Mouse (Mus musculus) testis, adult 2 months (tissue): ENCODE measurements around the gene Agpat2. TPM values are rescaled to one million over a fixed set of nuclear protein-coding genes. Genes with fewer than 3 reads are reported as not detected.

ENCODE experiments used
- H3K27ac ChIP-seq: fragments of 200-500 bp; 2 replicates; pipeline ENCODE4 v1.5.1; 2012; ENCODE audit warnings: low read depth, low read length; ENCODE audit not compliant: control insufficient read depth, insufficient read depth
- H3K27me3 ChIP-seq: fragments of 200-500 bp; 2 replicates; pipeline ENCODE4 v1.6.1; 2012; ENCODE audit warnings: mild to moderate bottlenecking, low read length, moderate library complexity; ENCODE audit not compliant: control insufficient read depth, insufficient read depth
- H3K36me3 ChIP-seq: fragments of 200-500 bp; 2 replicates; pipeline ENCODE4 v1.6.1; 2012; ENCODE audit warnings: mild to moderate bottlenecking, low read length; ENCODE audit not compliant: control insufficient read depth, insufficient read depth
- H3K4me1 ChIP-seq: fragments of 200-500 bp; 2 replicates; pipeline ENCODE4 v1.6.1; 2012; ENCODE audit warnings: low read length; ENCODE audit not compliant: control insufficient read depth, insufficient read depth
- H3K4me3 ChIP-seq: fragments of 200-500 bp; 2 replicates; pipeline ENCODE4 v1.5.1; 2012; ENCODE audit warnings: low read depth, mild to moderate bottlenecking, low read length, moderate library complexity, mixed read lengths; ENCODE audit not compliant: control insufficient read depth
- CTCF ChIP-seq: fragments of 200-500 bp; IDR thresholded peaks from 2 replicates; pipeline ENCODE4 v1.5.1; 2012; ENCODE audit warnings: low read depth, mild to moderate bottlenecking, inconsistent platforms, low read length, moderate library complexity; ENCODE audit not compliant: control insufficient read depth, insufficient read depth, insufficient replicate concordance
- POLR2A ChIP-seq: fragments of 200-500 bp; IDR thresholded peaks from 2 replicates; pipeline ENCODE4 v1.6.1; 2012; ENCODE audit warnings: low read depth, mild to moderate bottlenecking, inconsistent platforms, low read length, moderate library complexity; ENCODE audit not compliant: control insufficient read depth
- polyA plus RNA-seq: library from polyadenylated mRNA; depleted of rRNA; stranded (reverse); fragments of >200 nt; gene quantifications from 2 replicates; pipeline ENCODE4 v1.2.3, GENCODE M21; 2012

Gene Agpat2
- polyA plus RNA-seq, 1 experiment, result 223 TPM

DNA sequence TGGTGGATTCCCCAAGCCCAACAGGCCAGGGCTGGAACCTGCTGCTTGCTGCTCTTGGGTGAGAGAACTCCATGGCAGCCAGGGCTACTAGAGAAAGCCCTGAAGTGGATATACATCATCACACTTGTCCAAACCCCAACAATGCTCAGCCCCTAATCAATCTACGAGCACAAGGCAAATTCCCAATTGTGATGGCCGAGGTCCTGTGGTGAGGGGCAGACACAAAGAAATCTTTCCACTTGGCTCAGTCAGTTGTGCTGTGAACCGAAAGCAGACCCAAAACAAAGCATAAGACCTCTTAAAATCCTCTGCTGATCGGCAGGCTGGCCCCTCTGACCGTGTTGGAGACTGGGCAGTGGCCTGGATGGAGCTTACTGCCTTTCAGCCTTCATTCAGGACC, 29.4 kb downstream of the Agpat2 start:
- Histone ChIP-seq H3K4me3 (no peak overlapping the region), H3K27ac (no peak overlapping the region), H3K27me3 (no peaks in the 10 kb centered on the region), H3K36me3 (no peaks in the 10 kb centered on the region), H3K4me1 (no peaks in the 10 kb centered on the region; the same call in 1 of the 2 replicates)
- TF ChIP-seq CTCF, result no peak
- TF ChIP-seq POLR2A, result no peak

- TF ChIP-seq CTCF, result no peak
- Histone ChIP-seq H3K36me3 (no peaks in the 10 kb centered on the region), H3K4me1 (no peaks in the 10 kb centered on the region; the same call in 1 of the 2 replicates), H3K27me3 (no peaks in the 10 kb centered on the region), H3K4me3 (no peak overlapping the region), H3K27ac (no peak overlapping the region)
Measured at GRCm38 (mm10) chr2:26573807-26574206, 30.4 kb downstream of the Agpat2 start.

- H3K27ac ChIP-seq, result no peak overlapping the region
- TF ChIP-seq POLR2A (no peak), CTCF (no peak)
- no peaks in the 10 kb centered on the region for H3K27me3 ChIP-seq
- no peaks in the 10 kb centered on the region; the same call in 1 of the 2 replicates for H3K4me1 ChIP-seq
- H3K36me3 ChIP-seq, result no peaks in the 10 kb centered on the region
- H3K4me3 ChIP-seq, result no peak overlapping the region
Measured at GRCm38 (mm10) chr2:26573396-26573795, 30.8 kb downstream of the Agpat2 start.

DNA sequence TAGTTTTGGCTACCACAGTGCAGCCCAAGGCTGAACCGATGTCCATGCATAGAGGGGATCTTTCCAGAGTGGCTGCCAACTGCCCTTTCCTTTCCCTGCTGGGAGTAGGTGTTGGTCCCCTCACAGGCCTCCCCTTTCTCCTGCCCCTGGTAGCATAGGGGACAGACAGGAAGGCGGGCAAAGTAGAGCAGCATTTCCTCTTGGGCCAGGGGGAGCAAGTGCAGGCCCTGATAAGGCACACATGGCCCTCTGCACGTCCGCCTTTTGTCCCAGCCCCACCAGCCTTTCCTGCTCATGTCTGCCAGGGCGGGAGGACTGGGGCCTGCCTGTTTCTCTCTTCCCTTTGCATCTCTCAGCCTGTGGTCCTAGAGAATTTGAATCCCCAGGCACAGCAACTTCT, 32.4 kb downstream of the Agpat2 start:
- Histone ChIP-seq H3K27me3 (no peaks in the 10 kb centered on the region), H3K27ac (no peak overlapping the region), H3K36me3 (no peaks in the 10 kb centered on the region), H3K4me3 (no peak overlapping the region), H3K4me1 (no peaks in the 10 kb centered on the region; the same call in 1 of the 2 replicates)
- TF ChIP-seq POLR2A (no peak), CTCF (no peak)

DNA sequence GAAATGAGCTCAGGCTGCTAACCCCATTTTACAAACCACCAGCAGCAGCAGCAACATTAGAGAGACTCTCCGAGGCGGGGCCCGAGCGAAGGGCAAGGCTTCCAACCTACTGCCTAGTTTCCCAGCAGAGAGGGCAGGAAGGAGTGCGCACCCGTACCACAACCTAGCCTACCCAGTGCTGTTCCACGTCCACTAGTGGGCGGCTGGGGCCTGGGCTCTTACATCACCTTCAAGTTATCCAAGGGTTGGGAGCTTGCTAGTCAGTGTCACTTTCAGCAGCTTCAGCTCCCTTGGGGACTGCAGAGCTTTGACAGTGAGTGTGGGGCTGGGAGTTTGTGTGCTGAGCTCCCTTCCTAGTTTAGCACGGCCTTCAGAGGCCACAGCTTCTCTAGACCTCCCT, 32.8 kb downstream of the Agpat2 start:
- Histone ChIP-seq H3K36me3 (no peaks in the 10 kb centered on the region), H3K27ac (peak overlapping the region; percentile 33; the same call in 1 of the 2 replicates), H3K27me3 (no peaks in the 10 kb centered on the region), H3K4me3 (no peak overlapping the region), H3K4me1 (no peaks in the 10 kb centered on the region; the same call in 1 of the 2 replicates)
- TF ChIP-seq CTCF (no peak), POLR2A (no peak)

DNA sequence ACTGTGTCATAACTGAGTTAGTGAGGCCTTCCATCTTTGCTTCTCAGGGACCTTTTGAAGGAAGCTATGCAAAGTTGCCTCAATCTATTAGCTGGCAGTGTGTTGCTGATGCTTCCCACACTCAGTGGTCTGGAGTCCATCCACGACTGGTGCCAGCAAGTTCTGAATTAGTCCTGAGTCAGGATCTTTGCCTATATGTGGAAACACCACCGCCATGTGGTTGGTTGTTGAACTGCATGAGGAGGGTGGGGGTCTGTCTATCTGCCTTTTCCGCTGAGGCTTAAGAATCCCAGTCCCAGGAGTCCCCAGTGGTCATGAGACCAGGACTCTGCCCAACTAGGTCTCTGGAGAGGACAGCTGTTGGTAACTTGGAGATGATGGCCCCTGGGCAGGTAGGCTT, 34.2 kb downstream of the Agpat2 start:
- Histone ChIP-seq H3K4me3 (no peak overlapping the region), H3K27me3 (no peaks in the 10 kb centered on the region), H3K27ac (peak overlapping the region; percentile 22; the same call in 1 of the 2 replicates), H3K36me3 (no peaks in the 10 kb centered on the region), H3K4me1 (no peaks in the 10 kb centered on the region; the same call in 1 of the 2 replicates)
- TF ChIP-seq POLR2A (no peak), CTCF (peak; percentile 33; the same call in 1 of the 2 replicates)

GRCm38 (mm10) chr2:26566221-26566620, 38.0 kb downstream of the Agpat2 start:
- TF ChIP-seq CTCF (peak; percentile 24; the same call in 1 of the 2 replicates), POLR2A (no peak)
- Histone ChIP-seq H3K4me1 (no peaks in the 10 kb centered on the region; the same call in 1 of the 2 replicates), H3K36me3 (no peaks in the 10 kb centered on the region), H3K4me3 (no peak overlapping the region), H3K27me3 (no peaks in the 10 kb centered on the region), H3K27ac (no peak overlapping the region)

DNA sequence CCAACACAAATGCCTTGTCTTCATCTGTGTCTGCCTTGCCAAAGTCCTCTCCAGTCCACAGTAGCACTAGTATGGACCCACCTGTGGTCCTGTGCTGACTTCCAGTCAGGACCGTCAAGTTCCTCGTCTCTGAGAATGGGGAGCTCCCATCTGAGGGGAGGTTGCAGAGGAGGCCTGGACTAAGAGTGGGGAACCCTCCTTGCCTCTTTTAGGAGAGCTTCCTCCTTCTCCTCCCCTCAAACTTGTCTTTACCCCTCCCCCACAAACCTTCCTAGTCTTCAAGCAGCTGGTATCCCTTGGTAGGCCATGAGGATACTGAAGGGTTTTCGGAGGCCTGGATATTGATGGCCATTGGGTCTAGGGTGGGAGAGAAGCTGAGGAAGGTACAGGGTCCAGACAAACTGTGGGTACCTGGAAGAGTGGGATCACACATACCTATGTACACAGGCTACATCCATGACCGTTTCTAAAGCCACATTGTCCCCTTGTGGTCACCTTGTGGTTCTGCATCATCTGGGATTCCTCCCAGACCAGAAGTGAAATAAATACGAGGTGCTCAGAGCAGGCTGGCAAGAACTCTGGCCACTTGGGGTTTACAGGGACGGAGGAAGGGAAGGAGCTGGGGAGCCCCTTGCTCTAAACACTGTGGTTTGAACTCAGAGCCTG, 42.7 kb downstream of the Agpat2 start:
- Histone ChIP-seq H3K27me3 (no peaks in the 10 kb centered on the region), H3K27ac (no peak overlapping the region), H3K4me3 (no peak overlapping the region), H3K4me1 (no peaks in the 10 kb centered on the region), H3K36me3 (no peaks in the 10 kb centered on the region)
- TF ChIP-seq POLR2A (no peak), CTCF (no peak)
